Mouse (Mus musculus): ENCODE measurements around the gene Kifc3.

- no peak for TF ChIP-seq E2F4 (IDR thresholded peaks at IDR 0.05; ENCODE audit: insufficient replicate concordance, low read depth, low read length)
- no peak for TF ChIP-seq ELF1 (IDR thresholded peaks at IDR 0.05; ENCODE audit: low read depth, low read length)
- TF ChIP-seq MAZ (IDR thresholded peaks at IDR 0.05; ENCODE audit: low read depth, low read length) = no peak
- no peak for TF ChIP-seq USF1 (IDR thresholded peaks at IDR 0.05; ENCODE audit: low read depth, low read length)
- no peak for TF ChIP-seq TCF12 (IDR thresholded peaks at IDR 0.05; ENCODE audit: low read depth, low read length)
- TF ChIP-seq CTCF (conservative IDR thresholded peaks at IDR 0.05 in 1 of 2, IDR thresholded peaks at IDR 0.05 in 1 of 2; ENCODE audit: low read depth in 2 of 2, low read length in 2 of 2) = no peak
- no peak for TF ChIP-seq NRF1 (IDR thresholded peaks at IDR 0.05; ENCODE audit: low read depth, low read length)
- no peak for TF ChIP-seq POLR2A (IDR thresholded peaks at IDR 0.05; ENCODE audit: low read depth, low read length)
Measured at GRCm38 (mm10) chr8:95149426-95149825, 53.2 kb downstream of the Kifc3 start.

Measured in CH12.LX (cell line).